Mouse (Mus musculus) G1E (cell line): ENCODE measurements around the gene Slfn2.

Source experiments
- CTCF ChIP-seq: IDR thresholded peaks from 2 replicates; pipeline ENCODE4 v1.5.1; 2012; ENCODE audit warnings: low read depth, low read length, inconsistent platforms, mixed read lengths
- GATA1 ChIP-seq: IDR thresholded peaks from 2 replicates; pipeline ENCODE4 v1.6.1; 2012; ENCODE audit warnings: borderline replicate concordance, low read length, inconsistent platforms, mixed read lengths

- TF ChIP-seq CTCF (no peak), GATA1 (no peak)
Observed at GRCm38 (mm10) chr11:83070321-83070970, 5.5 kb downstream of the Slfn2 start.
